Mouse (Mus musculus): Measurements from ENCODE around the gene Postn. TPM values are rescaled to one million over a fixed set of nuclear protein-coding genes. Genes with fewer than 3 reads are reported as not detected.

The Postn gene
- total RNA-seq (2022) = 10 to 100 TPM; 32.5 to 65.1 (median 45.4) TPM

GRCm38 (mm10) chr3:54360897-54361296 lies at the start of gene Postn:
Gene Postn, plus strand, starts transcription at chr3:54361109.
- no peak for DNase-seq

GRCm38 (mm10) chr3:54314055-54314454 lies 46.9 kb upstream of the Postn start:
- DNase-seq = no peak

DNA sequence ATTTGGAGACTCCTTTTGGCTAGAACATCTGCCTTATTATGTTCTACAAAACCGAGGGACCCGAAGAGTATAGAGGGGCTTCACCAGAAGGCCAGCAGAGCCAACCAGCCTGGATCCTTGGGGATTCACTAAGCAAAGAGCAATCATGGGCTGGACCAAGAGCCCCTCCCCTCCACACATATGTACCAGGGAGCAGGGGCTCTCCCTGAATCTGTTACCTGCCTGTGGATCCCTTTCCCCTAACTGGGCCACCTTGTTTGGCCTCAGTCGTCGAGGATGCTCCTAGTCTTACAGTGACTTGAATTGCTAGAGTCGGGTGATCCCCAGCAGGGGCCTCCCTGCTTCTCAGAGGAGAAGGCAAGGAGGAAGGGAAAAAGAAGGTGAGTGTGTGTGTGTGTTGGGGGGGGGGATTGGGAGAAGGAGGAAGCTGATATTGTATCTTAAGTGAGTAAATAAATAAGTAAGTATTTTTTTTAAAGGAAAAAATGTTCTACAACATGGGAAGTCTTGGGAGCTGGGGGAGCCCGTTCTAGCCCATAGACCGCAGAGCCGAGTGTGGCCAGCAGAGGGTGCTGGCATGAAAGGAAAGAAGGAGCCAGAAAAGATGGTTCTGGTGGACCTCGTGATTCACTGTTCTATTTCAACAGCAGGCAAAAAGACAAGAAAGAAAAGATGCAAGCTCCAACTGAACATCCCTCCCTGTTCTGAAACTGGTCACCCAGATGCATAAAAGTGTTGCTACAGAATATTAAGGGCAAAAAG lies 7.8 kb upstream of the Postn start:
- peak; percentile 37 for DNase-seq

GRCm38 (mm10) chr3:54357561-54357960 lies 3.3 kb upstream of the Postn start:
- no peak for DNase-seq

- peak; percentile 72 for DNase-seq
These were observed 2.3 kb upstream of the Postn start for GRCm38 (mm10) chr3:54358463-54359189.

DNA sequence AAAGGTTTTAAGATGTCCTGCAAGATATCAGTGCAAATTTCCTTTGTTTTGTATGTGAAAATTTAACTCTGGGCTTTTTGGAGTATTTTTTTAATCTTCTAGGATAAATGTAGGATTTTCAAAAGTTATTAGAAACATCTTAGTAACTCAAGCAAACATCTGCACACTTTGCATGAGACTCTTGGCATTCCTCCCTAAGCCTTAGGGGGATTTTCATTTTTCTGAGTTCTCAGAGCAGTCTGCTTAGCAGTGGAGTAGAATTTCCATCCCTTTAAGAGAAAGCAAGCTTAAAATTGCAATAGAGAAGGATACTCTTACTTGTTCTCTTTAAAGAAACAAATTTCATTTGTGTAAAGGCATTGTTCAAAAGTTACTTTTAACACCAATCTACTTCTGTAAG lies 747 bp downstream of the Postn start:
- DNase-seq = no peak

DNA sequence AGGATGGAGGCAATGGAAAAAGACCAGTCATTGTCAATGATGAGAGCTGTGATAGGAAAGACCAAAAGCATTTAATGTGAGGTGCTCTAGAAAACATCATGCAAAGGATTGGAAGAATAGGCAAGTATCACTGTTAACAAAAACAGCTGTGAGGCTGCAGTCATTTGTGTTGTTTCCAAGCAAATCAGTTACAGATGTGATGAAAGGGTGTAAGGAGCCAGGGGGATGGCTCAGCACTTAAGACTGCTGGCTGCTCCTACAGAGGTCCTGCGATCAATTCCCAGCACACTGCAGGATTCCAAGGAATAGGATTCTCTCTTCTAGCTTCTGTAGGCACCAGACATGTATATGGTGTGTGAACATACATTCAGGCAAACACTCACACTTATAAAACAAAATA lies 10.1 kb downstream of the Postn start:
- DNase-seq = no peak

GRCm38 (mm10) chr3:54372625-54373024 lies 11.7 kb downstream of the Postn start:
- DNase-seq = no peak

DNA sequence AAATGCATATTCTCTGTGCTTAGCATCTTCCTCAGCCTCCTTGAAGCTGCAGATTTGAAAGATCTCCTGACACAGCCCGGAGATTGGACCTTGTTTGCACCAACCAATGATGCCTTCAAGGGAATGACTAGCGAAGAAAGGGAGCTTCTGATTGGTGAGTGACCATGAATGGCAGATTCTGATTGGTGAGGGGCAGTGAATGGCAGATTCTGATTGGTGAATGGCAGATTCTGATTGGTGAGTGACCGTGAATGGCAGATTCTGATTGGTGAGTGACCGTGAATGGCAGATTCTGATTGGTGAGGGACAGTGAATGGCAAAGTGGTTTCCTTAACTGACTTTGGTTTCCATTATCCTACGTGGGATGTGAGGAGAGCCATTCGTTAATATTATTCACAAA lies 15.1 kb downstream of the Postn start:
- DNase-seq = no peak

DNA sequence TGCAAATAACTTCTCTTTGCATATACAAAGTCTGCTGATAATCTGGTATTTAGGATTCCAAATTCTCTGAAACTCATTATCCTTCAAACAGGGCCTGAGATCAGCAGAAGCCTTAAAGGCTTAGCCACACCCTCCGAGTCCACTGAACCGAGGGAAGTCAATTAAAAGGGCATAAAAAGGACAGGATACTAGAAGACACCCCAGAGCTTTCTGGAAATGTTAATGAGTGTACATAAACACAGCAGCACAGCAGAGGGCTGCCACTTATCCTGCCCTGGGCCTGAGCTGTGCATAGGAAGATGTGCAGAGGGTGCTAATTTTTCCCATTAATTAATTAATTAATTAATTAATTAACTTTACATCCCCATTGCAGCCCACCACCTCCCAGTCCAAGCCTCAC lies 16.7 kb downstream of the Postn start:
- DNase-seq = no peak

DNA sequence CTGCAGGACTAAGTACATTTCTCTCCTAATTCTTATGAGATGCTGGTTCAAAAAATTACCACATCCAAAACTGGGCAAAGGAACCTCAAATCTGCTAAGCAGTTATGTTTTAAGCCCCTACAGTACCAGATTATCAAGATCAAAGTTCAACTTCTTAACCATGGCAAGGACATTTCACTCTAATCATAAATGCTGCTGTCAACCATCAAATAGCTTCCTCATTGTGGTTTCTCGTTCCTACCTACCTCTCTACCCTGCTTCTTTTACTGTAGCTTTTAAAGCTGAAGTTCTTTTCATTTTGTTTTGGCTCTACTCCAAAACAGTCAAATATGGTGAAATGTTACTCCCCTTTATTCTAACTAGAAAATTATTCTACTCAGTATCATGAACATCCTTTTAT lies 17.2 kb downstream of the Postn start:
- no peak for DNase-seq

DNA sequence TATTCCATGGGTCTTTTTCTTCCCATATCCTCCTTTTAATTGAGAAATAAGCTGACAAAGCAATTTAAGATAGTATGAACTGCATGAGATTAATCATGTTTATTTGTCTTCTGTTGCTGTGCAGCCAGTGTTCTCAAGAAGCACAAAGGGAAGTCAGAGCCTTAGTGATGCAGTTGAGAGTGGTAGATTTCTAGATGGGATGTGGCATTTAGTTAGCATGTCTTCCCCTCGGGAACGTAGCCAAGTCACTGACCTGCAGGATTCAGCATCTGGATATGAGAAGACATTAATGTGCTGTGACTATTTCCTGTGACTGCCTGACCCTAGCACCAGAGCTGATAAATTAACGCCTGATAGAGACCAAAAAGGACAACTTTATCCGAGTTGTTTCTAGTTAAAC lies 19.1 kb downstream of the Postn start:
- no peak for DNase-seq

GRCm38 (mm10) chr3:54399321-54399720 lies 38.4 kb downstream of the Postn start:
- DNase-seq = peak; percentile 27

- no peak for DNase-seq
These were observed 39.0 kb downstream of the Postn start for GRCm38 (mm10) chr3:54399911-54400310.

DNA sequence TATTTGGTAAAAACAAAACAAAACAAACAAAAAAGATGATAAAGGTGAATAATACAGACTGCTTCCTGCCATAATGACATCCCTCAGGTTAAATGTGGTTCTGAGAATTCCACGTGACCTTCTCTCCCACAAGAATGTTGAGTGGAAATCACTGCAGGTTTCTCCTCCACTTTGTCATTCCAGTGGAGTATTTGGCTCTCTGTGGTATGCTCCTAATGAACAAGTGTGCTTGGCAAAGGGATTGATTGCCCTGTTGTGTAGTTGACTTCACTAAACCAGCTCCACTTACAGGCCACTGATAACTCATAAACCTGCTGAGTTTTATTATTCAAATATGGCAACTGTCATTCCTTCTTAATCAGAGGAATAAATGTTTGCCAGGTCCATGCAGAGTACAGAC lies 39.7 kb downstream of the Postn start:
- DNase-seq = no peak

- no peak for DNase-seq
These were observed 40.8 kb downstream of the Postn start for GRCm38 (mm10) chr3:54401706-54402105.

- DNase-seq = no peak
These were observed 42.9 kb downstream of the Postn start for GRCm38 (mm10) chr3:54403791-54404190.

DNA sequence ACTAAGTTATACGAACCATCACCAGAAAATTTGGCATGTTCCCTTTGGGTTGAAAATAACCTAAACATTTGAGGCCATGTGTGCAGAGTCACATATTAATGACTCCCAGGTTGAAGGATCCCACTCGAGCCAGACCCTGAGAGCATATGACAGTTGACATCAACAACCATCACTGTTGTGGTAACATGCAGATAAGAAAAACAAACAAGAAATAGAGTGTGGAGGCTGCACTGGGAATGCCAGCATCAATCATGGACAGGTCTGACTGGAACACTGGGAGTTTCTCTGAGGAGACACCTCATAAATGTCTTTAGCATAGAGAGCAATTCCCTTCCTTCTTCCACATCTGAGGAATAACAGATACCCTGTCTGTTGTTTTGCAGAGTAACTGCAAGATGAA lies 45.7 kb downstream of the Postn start:
- no peak for DNase-seq

- no peak for DNase-seq
These were observed 50.1 kb downstream of the Postn start for GRCm38 (mm10) chr3:54411052-54411451.

DNA sequence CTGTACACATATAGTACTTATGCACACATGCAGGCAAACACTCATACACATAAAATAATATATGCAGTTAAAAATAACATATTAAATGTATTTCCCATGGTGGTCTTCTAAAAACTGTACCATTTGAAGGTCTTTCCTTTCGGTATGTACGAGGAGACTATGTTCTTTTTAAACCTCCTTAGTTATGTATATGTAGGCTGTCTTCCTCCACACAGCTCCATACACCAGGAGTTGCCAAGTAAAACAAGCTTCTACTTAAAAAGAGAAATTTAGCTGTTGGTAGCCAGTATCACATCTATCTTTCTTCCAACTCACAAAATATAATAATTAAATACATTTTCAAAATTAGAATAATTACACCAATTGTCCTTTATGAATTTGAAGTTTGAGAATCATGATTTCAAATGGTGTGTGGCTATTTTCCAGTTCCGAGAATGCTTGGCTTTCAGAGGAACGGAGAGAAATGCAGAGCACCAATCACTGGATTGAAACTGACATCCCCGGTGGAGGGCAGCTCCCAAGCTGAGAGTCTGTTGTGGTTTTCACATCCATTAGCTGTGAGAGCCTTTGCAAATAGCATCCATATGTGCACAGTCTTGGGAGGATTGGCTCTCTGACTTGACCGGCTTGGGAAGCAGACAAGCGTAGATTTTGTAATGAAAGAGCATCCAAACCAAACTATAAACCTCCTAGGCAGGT lies 52.1 kb downstream of the Postn start:
- no peak for DNase-seq

DNA sequence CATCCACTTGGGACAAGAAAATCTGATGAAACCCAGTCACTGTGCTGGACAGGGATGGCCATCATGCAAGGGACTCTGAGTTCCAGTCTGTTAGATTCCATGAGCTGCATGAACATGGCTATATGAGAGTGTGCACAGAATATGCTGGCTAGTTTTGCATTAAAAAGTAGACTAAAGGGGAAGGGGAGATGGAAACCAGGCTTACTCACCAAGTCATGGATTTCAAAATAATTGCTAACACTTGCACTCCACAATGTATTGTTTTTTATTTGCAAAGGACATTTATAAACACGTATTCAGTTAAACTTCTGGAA lies 52.6 kb downstream of the Postn start:
- DNase-seq = no peak

GRCm38 (mm10) chr3:54414386-54414785 lies 53.5 kb downstream of the Postn start:
- no peak for DNase-seq

DNA sequence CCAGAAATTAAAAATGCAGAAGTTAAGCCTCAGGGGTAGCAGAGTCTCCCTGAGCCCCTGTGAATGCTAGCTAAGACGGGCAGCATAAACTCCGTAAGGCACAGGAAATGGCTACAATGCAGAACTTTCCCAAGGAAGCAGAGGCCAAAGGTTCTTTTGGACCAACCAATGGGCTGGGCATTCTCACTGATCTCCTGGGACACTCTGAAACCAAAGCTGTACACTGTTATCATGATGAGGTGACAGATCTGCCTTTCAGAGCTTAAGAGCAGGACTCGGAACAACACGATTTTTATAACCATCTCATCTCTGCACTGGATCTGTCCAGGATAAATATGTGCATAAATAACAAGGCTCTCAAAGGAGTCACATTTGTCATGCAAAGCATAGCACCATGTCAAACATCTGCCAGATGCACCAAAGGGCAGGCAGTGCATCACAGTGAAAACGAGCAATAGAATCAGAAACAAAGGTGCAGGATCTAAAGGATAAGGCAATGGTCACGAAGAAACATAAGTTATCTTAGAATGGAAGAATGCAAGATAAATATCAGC lies 57.0 kb downstream of the Postn start:
- no peak for DNase-seq

All from adrenal gland, adult 8-10 months (tissue).